Mouse (Mus musculus) heart, adult 8-10 months (tissue): ENCODE measurements at regions not wholly inside any gene's neighbourhood (a gene's known extent, or its start where the extent isn't known, plus 50 kb on each side); places are given as distances from the start of the nearest gene placed in this dataset.
"Not testable (repeated sequence)": the region's sequence is repeated elsewhere in the genome, so short reads cannot be mapped to it uniquely, and the experiment has no call there.

Experiments used
- DNase-seq: peaks from one replicate; pipeline ENCODE4 v3.0.0; 2022; ENCODE audit warnings: low spot score

DNA sequence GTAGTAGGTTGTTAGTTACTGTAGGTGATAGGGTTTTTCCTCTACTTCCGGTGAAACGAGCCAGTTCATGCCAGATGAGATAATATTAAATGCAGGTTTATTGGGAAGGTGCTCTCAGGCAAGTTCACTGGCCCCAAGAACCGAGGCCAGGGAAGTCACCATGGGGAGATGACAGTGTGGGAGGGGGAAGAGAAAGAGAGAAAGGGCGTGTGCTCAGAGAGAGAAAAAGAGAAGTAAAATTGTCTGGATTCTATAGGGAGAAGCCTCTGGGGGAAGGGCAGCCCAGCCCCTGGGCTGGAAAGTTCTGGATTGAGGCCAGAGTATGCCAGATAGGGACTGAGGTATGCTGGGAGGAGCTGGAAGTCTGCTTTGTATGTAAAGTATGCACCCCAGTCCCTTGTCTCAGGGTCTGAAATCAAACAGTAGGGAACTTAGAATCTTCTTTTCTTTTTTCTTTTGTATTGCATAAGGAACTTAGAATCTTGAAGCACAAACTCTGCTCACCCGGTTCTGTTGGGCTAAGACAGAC is 292.9 kb upstream of the Arglu1 start:
- DNase-seq = no peak

DNA sequence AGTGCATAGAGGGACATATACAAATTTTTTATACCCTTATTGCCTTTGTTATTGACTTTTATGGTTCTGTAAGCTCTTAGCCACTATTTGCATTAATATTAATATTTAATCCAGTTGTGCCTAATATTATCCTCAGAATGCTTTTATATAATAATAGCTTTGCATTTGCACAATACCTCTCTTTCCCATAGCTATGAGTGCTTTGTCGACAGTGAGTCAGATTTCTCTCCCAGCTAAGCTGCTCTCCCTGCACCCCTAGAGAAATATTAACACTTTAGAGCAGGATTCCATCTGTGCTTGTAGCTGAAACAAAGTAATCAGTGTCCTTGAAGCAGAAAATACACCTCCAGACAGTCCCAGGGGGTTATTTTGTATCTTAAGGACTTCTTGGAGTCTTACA is 288.6 kb upstream of the Arglu1 start:
- no peak for DNase-seq

DNA sequence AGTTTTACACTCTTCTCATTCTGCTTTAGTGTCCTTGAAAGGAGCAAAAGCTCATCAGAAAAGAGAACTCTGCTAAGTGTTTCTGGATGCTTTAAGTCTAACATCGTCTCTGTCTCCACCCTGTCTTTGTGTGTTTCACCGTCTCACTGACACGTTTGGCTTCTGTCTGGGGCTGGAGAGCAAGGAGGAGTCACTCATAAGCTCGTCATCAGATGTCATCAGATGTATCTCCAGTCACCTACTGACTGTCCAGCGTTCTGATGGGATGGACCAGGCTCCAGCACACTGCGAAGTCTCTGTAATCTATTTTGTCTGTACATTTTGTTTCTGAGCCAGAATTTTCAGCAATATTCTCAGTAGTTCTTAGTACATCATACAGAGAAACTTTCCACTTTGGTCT is 283.4 kb upstream of the Arglu1 start:
- no peak for DNase-seq

DNA sequence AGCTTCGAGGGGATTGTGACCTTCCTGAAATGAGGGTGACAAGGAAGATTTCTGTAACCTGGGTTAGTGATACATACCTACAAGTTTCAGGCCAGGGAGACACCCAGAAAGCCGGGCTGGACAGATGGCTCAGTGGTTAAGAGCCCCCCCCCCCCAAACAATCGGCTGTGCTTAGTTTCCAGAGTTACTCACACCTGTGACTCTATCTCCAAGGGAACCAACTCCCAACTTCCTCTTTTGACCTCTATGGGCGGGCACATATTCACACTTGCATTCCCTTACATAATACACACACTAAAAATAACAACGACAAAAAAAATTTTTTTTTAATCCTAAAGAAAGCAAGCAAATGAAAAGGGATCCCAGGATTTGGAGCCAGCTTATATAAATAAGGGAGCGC is 283.0 kb upstream of the Arglu1 start:
- no peak for DNase-seq

DNA sequence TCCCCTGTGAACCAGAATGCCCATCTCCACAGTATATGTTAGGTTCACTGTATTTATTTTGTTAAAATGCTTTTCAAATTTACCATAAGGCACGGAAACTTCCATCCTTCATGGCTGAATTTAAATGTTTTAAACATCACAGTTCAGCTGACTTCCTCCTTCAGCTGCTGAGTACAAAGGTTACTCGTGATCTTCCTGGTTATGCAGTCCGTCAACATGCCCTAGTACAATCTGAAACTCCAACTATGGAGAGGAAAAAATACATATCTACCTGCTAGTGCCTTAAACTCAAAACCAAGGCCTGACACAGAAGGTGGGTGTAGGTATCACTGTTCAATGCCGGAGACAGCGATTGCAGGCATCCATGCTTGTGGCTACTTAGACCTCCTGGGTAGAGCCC is 280.5 kb upstream of the Arglu1 start:
- DNase-seq = no peak

DNA sequence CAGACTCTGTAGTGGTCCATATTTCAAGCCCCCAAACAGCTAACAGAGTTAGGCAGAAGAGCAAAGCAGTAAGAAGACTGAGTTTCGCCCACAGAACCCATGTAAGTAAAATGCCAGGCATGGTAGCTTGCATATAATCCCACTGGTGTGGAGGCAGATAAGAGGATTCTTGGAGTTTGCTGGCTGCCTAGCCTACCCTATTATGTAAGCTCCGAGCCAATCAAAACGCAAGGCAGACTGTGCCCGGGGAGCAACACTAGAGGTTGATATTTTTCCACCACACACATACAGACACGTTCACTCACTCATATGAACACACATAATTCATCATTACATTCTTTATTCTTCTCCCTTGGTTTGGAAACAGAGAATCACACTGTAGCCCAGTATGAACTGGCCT is 280.0 kb upstream of the Arglu1 start:
- no peak for DNase-seq

DNA sequence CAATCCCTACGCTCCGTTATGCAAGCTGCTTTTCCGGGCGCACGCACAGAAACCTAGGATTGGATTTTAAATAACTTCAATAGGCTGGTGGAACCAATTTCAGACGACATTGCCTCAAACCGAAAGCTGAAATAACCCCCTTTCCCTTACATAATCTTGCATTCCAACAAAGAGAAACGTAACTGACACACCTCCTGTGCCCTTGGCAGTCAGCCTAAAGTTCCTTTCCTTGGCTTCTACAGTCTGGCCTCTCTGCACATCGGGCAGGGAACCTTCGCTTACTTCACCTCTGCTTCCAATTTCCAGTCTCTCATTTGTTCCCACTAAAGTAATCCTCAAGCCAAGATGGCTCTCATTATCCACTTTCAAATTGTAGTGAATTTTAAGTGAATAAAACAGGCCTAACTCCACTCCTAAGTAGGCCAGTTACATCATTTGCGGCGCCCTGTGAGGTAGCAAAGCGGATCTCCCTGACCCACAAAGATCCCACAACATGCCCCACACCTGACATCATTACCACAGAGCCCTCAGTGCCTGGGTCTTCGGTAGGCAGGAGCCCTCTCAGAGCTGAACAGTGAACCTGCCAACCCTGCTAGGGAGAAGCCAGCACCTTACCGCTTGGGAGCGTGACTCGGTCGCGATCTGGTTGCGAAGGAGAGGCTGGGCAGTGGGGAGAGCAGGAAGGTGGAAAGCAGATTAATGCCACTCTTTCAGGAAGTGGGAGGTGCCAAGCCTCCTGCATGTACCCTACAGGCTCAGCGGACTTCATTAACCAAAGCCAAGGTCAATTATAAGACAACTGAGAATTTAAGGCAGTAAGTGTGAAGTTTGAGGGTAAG is 279.0 kb upstream of the Arglu1 start:
- peak; percentile 48 for DNase-seq

DNA sequence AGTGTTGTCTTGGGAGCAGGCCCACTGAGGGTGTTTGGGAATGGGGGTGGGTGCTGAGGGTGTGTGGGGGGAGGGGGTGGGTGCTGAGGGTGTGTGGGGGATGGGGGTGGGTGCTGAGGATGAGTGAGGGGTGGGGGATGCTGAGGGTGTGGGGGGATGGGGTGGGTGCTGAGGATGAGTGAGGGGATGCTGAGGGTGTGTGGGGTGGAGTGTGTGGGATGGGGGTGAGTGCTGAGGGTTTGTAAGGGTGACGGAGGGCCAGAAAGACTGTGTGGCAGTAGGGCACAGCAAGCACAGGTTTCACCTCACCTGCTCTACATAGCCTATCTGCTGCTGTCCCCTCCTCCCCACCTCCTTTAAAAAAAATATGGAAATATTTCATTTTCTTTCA is 276.3 kb upstream of the Arglu1 start:
- DNase-seq = no peak

DNA sequence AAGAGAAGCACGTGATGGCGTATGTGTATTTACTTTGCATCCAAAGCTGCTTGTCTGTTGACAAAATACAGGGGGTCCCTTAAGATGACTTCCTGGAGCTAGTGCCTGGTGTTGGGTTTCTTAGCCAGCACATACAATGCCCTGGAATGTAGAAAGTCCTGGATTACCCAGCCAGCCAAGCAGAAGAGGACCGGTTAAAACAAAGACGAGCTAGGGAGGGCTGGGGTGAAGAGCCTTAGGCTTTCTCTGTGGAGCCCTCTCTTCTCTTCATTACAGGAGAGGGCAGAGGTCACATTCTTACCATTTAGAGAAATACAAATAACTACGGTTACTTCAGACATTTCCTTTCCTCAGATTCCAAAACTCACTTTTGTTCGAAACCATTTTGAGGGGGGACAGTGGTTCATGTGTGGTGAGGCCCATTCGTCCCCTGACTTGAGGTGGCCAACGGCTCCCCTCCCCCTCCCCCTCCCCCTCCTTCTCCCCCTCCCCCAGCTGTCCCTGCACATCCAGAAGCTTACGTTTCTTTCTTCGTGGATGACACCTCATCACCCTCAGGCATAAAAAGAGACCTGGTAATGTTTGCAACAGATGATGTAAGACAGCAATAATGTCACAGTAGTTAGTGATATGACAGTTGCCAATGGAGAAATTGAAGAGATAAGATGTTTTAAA is 275.8 kb upstream of the Arglu1 start:
- DNase-seq = no peak

DNA sequence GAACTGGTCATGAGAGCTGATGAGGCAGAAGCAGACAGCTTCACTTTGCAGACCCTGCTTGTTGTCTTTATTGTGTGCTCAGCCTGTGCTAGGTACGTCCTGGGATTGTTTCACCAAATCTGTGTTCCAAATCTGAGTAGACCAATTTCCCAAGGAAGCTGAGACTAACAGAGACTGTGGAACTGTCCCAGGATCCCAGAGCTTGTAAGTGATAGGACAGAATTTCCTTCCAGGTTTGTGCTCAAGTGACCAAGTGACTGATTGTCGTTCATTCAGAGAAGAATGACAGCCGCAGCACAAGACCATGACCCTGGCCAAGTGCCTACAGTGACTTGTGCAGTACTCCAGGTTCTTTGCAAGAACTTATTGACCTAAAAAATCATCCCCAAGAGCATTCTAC is 269.9 kb upstream of the Arglu1 start:
- peak; percentile 53 for DNase-seq

DNA sequence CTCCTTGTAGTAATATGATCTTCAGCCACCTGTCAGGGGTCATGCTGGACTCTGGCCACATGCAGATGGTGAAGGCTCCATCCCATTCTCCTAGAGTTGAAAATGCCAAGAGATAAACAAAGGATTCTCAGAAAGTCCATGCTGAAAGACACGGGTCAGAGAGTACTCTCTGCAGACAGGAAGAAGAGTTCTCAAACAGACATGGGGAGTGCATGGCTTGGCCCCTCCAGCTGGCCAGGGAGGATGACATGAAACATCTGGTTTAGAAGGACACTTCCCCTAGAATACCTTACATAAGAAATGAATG is 269.4 kb upstream of the Arglu1 start:
- DNase-seq = no peak

DNA sequence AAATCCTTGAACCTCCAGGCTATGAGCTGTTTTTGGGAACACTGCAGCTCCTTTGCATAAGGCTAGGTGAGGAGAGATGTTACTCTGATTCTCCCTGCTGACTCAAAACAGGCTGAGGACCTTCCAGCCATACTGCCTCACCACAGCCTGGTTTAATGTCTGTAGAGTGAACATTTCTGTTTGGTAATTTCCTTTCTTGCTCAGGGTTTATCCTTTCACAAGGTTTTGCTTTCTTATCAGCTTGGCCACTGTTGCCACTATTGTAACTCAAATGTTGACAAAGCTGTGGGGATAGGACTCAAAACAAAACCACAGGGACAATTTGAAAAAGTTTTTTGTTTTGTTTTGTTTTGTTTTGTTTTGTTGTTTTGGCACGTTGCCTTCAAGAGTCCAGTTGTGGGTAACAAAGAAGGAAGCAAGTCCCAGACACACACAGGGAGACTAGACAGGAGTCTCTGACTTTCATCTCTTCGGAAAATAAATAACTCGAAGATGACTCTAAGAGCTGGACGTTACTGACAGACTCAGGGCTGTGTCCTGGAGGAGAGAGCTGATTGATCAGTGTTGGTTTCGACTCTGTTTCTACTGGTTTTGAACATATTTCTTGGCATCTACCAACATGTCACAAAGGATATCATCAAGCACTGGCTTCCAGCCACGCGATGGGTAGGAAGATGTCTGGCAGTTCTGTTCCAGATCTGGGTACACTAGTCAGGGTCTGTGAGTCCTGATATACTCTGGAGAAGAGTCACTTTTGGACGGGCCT is 268.9 kb upstream of the Arglu1 start:
- peak; percentile 41 for DNase-seq

DNA sequence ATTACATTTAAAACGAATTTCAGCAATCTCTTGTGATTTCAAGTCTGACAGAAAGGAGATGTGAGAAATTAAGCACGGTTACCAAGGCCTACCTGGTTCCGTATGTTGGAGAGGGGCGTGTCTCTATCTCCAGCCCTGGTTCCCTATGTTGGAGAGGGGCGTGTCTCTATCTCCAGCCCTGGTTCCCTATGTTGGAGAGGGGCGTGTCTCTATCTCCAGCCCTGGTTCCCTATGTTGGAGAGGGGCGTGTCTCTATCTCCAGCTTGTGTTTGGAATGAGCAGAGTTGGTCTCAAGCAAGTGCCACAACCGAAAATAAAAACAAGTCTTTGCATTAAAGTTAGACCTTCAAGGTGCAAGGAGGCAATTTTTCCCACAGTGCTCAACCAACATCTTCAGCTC is 267.8 kb upstream of the Arglu1 start:
- DNase-seq = not testable (repeated sequence)

DNA sequence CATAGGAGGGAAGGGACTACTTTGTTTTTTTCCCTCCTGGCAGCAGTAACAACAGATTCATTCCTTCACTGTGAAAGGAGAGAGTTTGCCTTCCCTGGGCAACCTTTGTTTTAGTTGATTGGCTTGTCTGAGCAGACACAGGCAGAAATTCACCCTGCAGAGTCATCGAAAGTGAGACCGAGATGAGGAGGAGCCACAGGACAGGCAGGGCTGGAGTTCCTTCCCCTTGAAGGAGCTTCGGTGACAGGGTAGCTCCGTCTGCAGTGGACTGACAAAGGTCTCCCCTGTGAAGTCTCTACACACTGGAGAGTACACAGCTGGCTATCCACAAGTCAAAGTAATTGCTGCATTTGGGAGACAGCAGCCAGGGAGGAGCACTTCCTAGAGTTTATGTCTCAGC is 261.9 kb upstream of the Arglu1 start:
- no peak for DNase-seq

DNA sequence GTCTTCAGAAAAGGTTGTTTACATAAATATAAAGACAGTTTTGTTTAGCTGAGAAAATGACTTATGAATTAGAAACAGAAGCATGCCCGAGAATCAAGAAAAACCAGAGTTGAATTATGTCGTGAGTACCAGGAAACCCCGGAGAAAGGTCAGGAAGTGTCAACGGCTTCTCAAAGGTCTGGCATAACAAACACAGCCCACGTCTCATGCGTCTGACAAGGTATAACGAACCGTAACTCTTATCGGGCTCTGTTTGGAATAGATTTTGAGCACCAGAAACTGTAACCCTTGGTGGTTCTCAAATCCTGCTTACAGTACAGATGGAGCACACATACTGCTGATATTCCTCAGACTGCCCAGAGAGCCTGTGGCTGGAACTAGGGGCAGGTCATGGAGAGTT is 260.9 kb upstream of the Arglu1 start:
- DNase-seq = no peak

DNA sequence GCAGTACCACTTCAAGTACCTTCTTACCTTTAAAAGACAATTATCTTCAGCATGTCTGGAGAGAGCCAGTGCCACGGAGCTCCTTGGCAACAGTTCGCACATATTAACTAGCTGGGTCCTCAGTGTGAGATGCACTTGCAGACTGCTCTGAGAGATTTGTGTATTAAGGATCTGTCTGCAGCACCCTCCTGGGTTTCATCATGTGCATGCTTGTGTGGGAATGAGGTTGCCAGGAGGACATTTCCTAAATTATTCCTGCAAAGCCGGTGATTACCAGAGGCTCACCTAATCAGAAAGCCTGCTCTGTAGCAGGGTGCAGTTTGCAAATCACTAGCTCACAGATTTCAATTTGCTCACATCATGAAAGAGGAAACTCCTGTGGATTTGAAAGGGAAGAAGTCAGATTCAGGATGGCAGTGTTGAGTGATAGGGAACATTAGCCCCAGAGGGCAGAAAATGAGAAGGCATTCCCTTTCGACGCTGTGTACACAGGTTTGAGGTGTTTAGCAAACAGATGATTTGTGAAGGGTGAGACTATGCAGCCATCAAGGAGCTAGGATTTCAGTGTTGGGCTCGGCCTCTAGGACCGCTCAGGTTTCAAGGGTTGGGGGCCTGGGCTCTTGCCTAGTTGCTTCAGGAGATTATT is 257.3 kb upstream of the Arglu1 start:
- no peak for DNase-seq

DNA sequence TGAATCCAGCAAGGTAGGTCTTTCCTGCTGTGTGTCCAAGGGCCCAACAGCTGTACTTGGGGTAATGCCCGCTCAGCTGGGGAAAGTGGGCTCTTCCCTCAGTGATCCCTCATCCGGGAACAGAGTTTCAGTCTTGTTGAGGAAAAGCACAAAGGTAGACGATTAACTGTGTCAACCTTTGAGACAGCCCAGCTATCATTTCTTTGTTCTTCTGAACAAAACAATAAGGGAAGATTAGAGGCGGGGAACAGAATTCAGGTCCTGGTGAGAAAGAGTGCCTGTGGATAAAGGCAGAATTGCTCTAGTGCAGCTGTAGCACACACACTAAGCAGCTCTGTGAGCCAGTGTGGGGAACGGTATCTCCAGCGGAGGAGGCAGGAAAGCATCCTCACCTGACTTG is 252.7 kb upstream of the Arglu1 start:
- DNase-seq = no peak

DNA sequence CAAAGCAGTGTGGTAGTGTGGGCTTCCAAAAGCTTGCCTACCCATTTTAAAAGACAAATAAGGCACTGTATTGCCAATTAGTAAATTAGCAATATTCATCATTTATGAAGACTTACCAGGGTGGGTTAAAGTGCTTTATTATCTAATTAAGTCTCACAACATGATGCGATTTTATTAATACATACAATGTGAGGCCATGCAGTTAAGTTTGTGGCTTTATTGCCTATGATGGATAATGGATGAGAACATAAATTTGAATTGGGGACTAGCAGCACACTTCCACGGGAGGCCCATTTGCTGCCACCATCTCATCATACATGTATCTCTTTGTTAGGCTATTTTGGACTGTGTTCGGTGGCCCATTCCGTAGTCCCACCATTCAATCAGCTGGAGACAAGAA is 250.6 kb upstream of the Arglu1 start:
- no peak for DNase-seq

DNA sequence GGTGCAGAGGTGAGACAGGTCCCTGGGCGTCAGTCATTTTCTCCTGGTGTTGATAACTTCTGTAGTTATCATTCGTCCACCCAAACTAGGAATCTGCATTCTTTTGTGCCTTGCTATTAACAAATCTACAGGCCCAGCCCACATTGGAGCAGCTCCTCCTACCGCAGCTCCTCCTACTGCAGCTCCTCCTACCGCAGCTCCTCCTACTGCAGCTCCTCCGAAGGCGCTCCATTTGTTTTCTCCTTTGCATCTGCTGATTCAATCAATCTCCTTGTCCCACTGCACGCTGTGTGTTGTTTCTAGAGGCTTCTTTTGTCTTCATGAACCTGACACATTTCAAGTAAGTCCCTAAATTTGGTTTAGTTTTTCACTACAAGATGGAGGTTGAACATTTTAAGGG is 248.2 kb upstream of the Arglu1 start:
- DNase-seq = no peak

DNA sequence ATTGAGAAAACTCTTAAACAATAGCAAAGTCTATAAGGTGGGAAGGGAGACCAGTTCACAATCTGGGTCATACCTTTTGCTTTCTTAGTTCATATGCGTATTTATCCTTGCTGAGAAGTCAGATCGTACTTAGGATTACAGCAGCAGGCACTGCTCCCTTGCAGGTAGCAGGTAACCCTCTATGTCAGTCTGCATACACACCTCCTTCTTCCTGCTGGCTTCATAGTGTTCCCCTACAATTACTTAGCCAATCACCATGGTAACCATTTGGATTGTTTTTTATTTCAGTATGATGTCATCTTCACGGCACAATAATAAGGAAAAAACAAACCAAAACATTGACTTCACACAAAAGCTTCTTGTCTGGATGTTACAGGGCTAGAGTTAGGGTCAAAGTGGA is 242.1 kb upstream of the Arglu1 start:
- no peak for DNase-seq

DNA sequence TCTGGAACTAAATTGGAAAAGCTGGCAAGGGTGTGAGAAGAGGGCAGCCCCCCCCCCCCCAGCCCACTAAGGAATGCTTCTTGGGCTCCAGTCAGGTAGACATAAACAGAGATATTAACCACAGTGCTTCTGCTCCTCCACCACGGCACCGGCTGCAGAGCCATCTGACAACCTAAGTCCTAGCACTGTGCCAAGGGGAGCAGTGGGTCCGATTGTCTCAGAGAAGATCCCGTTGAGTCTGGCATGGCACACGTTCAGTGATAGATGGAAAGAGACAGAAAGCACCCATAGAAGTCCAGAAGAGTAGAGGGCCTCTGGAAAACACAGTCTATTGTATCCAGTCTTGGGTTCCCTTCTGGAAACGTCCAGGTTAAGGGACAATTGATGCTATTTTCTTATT is 241.4 kb upstream of the Arglu1 start:
- no peak for DNase-seq
